Mouse (Mus musculus): ENCODE measurements at regions not wholly inside any gene's neighbourhood (a gene's known extent, or its start where the extent isn't known, plus 50 kb on each side); places are given as distances from the start of the nearest gene placed in this dataset.

GRCm38 (mm10) chr12:107596236-107596635 is 107.8 kb downstream of the 3110018I06Rik start:
- no peaks in the 10 kb centered on the region for H3K36me3 ChIP-seq
- no peaks in the 10 kb centered on the region for H3K9me3 ChIP-seq
- no peak overlapping the region for H3K4me3 ChIP-seq
- no peak overlapping the region for H3K4me2 ChIP-seq
- ATAC-seq (ENCODE audit: borderline replicate concordance, extremely low read depth, low FRiP score, low TSS enrichment), result no peak
- H3K9ac ChIP-seq, result no peak overlapping the region
- no peaks in the 10 kb centered on the region for H3K4me1 ChIP-seq
- H3K27me3 ChIP-seq, result no peaks in the 10 kb centered on the region
- no peak overlapping the region for H3K27ac ChIP-seq

GRCm38 (mm10) chr12:107600576-107600975 is 112.1 kb downstream of the 3110018I06Rik start:
- no peaks in the 10 kb centered on the region for H3K36me3 ChIP-seq
- 88% methylated on average over 5 of the region's 5 CpGs for whole genome bisulfite sequencing
- ATAC-seq (ENCODE audit: borderline replicate concordance, extremely low read depth, low FRiP score, low TSS enrichment), result no peak
- no peak overlapping the region for H3K27ac ChIP-seq
- no peaks in the 10 kb centered on the region for H3K27me3 ChIP-seq
- H3K4me3 ChIP-seq, result no peak overlapping the region
- no peaks in the 10 kb centered on the region for H3K4me1 ChIP-seq
- H3K4me2 ChIP-seq, result no peak overlapping the region
- no peaks in the 10 kb centered on the region for H3K9me3 ChIP-seq
- no peak overlapping the region for H3K9ac ChIP-seq

- WGBS, result 45% methylated on average over 6 of the region's 6 CpGs
- H3K4me3 ChIP-seq, result no peak overlapping the region
Observed at GRCm38 (mm10) chr12:107608966-107609365, 120.5 kb downstream of the 3110018I06Rik start.

GRCm38 (mm10) chr12:107609986-107610385 is 121.6 kb downstream of the 3110018I06Rik start:
- H3K27me3 ChIP-seq, result no peaks in the 10 kb centered on the region
- no peak overlapping the region for H3K4me3 ChIP-seq
- no peaks in the 10 kb centered on the region for H3K9me3 ChIP-seq
- 71% methylated on average over 4 of the region's 4 CpGs for WGBS
- H3K4me1 ChIP-seq, result no peaks in the 10 kb centered on the region
- H3K36me3 ChIP-seq, result no peaks in the 10 kb centered on the region
- H3K27ac ChIP-seq, result no peak overlapping the region
- ATAC-seq (ENCODE audit: borderline replicate concordance, extremely low read depth, low FRiP score, low TSS enrichment), result no peak
- H3K4me2 ChIP-seq, result no peak overlapping the region
- H3K9ac ChIP-seq, result no peak overlapping the region

More at GRCm38 (mm10) chr12:107608966-107609365, 120.5 kb downstream of the 3110018I06Rik start:
- no peaks in the 10 kb centered on the region for H3K27me3 ChIP-seq
- no peak overlapping the region for H3K27ac ChIP-seq
- no peak overlapping the region for H3K4me2 ChIP-seq
- no peaks in the 10 kb centered on the region for H3K36me3 ChIP-seq
- H3K9me3 ChIP-seq, result no peaks in the 10 kb centered on the region
- no peaks in the 10 kb centered on the region for H3K4me1 ChIP-seq
- ATAC-seq (ENCODE audit: borderline replicate concordance, extremely low read depth, low FRiP score, low TSS enrichment), result no peak
- no peak overlapping the region for H3K9ac ChIP-seq

- ATAC-seq (ENCODE audit: borderline replicate concordance, extremely low read depth, low FRiP score, low TSS enrichment), result no peak
- no peak overlapping the region for H3K4me2 ChIP-seq
- H3K36me3 ChIP-seq, result no peaks in the 10 kb centered on the region
- H3K4me1 ChIP-seq, result no peaks in the 10 kb centered on the region
- no peak overlapping the region for H3K27ac ChIP-seq
- no peak overlapping the region for H3K9ac ChIP-seq
- no peaks in the 10 kb centered on the region for H3K9me3 ChIP-seq
- no peak overlapping the region for H3K4me3 ChIP-seq
- no peaks in the 10 kb centered on the region for H3K27me3 ChIP-seq
- 62% methylated on average over 16 of the region's 16 CpGs for WGBS
Observed at GRCm38 (mm10) chr12:107617212-107617994, 129.0 kb downstream of the 3110018I06Rik start.

GRCm38 (mm10) chr12:107624446-107624845 is 136.0 kb downstream of the 3110018I06Rik start:
- Histone ChIP-seq H3K27me3 (no peaks in the 10 kb centered on the region; the same call in 1 of the 2 replicates), H3K36me3 (no peaks in the 10 kb centered on the region), H3K9ac (no peak overlapping the region), H3K4me1 (no peaks in the 10 kb centered on the region), H3K4me2 (no peak overlapping the region), H3K4me3 (no peak overlapping the region), H3K27ac (no peak overlapping the region), H3K9me3 (no peaks in the 10 kb centered on the region)
- WGBS, result 48% methylated on average over 3 of the region's 3 CpGs
- ATAC-seq (ENCODE audit: borderline replicate concordance, extremely low read depth, low FRiP score, low TSS enrichment), result no peak

- Histone ChIP-seq H3K27ac (no peak overlapping the region), H3K4me1 (no peaks in the 10 kb centered on the region), H3K4me2 (no peak overlapping the region), H3K4me3 (no peak overlapping the region), H3K27me3 (no peaks in the 10 kb centered on the region), H3K9ac (no peak overlapping the region), H3K9me3 (no peaks in the 10 kb centered on the region), H3K36me3 (no peaks in the 10 kb centered on the region)
- WGBS, result 88% methylated on average over 9 of the region's 9 CpGs
- ATAC-seq (ENCODE audit: borderline replicate concordance, extremely low read depth, low FRiP score, low TSS enrichment), result no peak
Observed at GRCm38 (mm10) chr12:107648008-107648407, 159.6 kb downstream of the 3110018I06Rik start.

GRCm38 (mm10) chr12:107652126-107652728 is 163.8 kb downstream of the 3110018I06Rik start:
- 53% methylated on average over 3 of the region's 3 CpGs for WGBS
- H3K4me1 ChIP-seq, result no peaks in the 10 kb centered on the region
- no peak for ATAC-seq (ENCODE audit: borderline replicate concordance, extremely low read depth, low FRiP score, low TSS enrichment)

GRCm38 (mm10) chr12:107653131-107653530 is 164.7 kb downstream of the 3110018I06Rik start:
- ATAC-seq (ENCODE audit: borderline replicate concordance, extremely low read depth, low FRiP score, low TSS enrichment), result no peak
- H3K9me3 ChIP-seq, result no peaks in the 10 kb centered on the region
- no peaks in the 10 kb centered on the region for H3K36me3 ChIP-seq
- no peak overlapping the region for H3K9ac ChIP-seq
- H3K4me1 ChIP-seq, result no peaks in the 10 kb centered on the region
- H3K27me3 ChIP-seq, result no peaks in the 10 kb centered on the region
- no peak overlapping the region for H3K4me2 ChIP-seq
- WGBS, result 18% methylated on average over 7 of the region's 7 CpGs
- H3K4me3 ChIP-seq, result no peak overlapping the region
- H3K27ac ChIP-seq, result no peak overlapping the region

More at GRCm38 (mm10) chr12:107652126-107652728, 163.8 kb downstream of the 3110018I06Rik start:
- Histone ChIP-seq H3K4me3 (no peak overlapping the region), H3K27me3 (no peaks in the 10 kb centered on the region), H3K4me2 (no peak overlapping the region), H3K9ac (no peak overlapping the region), H3K9me3 (no peaks in the 10 kb centered on the region), H3K36me3 (no peaks in the 10 kb centered on the region), H3K27ac (no peak overlapping the region)

GRCm38 (mm10) chr12:107656846-107657245 is 168.4 kb downstream of the 3110018I06Rik start:
- H3K27me3 ChIP-seq, result no peaks in the 10 kb centered on the region
- no peak overlapping the region for H3K27ac ChIP-seq
- H3K4me3 ChIP-seq, result no peak overlapping the region
- WGBS, result 58% methylated on average over 5 of the region's 5 CpGs
- H3K4me1 ChIP-seq, result no peaks in the 10 kb centered on the region
- no peak overlapping the region for H3K4me2 ChIP-seq
- no peak for ATAC-seq (ENCODE audit: borderline replicate concordance, extremely low read depth, low FRiP score, low TSS enrichment)
- H3K36me3 ChIP-seq, result no peaks in the 10 kb centered on the region
- H3K9me3 ChIP-seq, result no peaks in the 10 kb centered on the region
- no peak overlapping the region for H3K9ac ChIP-seq

- ATAC-seq (ENCODE audit: borderline replicate concordance, extremely low read depth, low FRiP score, low TSS enrichment), result no peak
- H3K27me3 ChIP-seq, result no peaks in the 10 kb centered on the region
- no peak overlapping the region for H3K4me3 ChIP-seq
- no peaks in the 10 kb centered on the region for H3K4me1 ChIP-seq
- no peak overlapping the region for H3K9ac ChIP-seq
- WGBS, result 79% methylated on average over 12 of the region's 12 CpGs
- H3K9me3 ChIP-seq, result no peaks in the 10 kb centered on the region
- H3K27ac ChIP-seq, result no peak overlapping the region
- no peak overlapping the region for H3K4me2 ChIP-seq
- H3K36me3 ChIP-seq, result no peaks in the 10 kb centered on the region
Observed at GRCm38 (mm10) chr12:107658241-107658640, 169.8 kb downstream of the 3110018I06Rik start.

- Histone ChIP-seq H3K9me3 (no peaks in the 10 kb centered on the region), H3K4me2 (no peak overlapping the region), H3K27ac (no peak overlapping the region), H3K4me1 (no peaks in the 10 kb centered on the region), H3K27me3 (no peaks in the 10 kb centered on the region), H3K36me3 (no peaks in the 10 kb centered on the region), H3K4me3 (no peak overlapping the region), H3K9ac (no peak overlapping the region)
- WGBS, result 77% methylated on average over 9 of the region's 9 CpGs
- no peak for ATAC-seq (ENCODE audit: borderline replicate concordance, extremely low read depth, low FRiP score, low TSS enrichment)
Observed at GRCm38 (mm10) chr12:107658821-107659220, 170.4 kb downstream of the 3110018I06Rik start.

Measured in lung, embryonic 15.5 days (tissue).